Mouse (Mus musculus): ENCODE data around the gene Cntnap5a.
"Not testable (repeated sequence)": the region's sequence is repeated elsewhere in the genome, so short reads cannot be mapped to it uniquely, and the experiment has no call there.

Gene Cntnap5a

DNA sequence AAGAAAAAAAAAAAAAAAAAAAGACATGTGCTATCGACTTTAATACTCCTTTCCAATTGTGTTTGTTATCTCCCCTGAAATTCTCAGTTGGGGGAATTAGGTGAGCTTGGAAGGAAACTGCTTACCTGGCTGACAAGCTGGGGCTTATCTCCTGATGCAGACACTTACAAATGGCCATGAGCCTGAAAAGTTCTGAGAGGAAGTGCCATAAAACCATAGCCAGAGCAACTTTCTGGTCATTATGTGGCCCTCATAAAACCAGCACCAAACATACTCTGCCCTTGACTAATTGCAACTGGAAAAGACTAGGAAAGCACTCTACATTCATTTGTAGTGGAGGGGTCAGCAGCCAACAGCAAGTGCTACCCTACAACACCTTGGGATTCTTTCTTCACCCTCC is 359.5 kb downstream of the Cntnap5a start:
- no peak for DNase-seq (ENCODE audit: low read depth, low spot score)

DNA sequence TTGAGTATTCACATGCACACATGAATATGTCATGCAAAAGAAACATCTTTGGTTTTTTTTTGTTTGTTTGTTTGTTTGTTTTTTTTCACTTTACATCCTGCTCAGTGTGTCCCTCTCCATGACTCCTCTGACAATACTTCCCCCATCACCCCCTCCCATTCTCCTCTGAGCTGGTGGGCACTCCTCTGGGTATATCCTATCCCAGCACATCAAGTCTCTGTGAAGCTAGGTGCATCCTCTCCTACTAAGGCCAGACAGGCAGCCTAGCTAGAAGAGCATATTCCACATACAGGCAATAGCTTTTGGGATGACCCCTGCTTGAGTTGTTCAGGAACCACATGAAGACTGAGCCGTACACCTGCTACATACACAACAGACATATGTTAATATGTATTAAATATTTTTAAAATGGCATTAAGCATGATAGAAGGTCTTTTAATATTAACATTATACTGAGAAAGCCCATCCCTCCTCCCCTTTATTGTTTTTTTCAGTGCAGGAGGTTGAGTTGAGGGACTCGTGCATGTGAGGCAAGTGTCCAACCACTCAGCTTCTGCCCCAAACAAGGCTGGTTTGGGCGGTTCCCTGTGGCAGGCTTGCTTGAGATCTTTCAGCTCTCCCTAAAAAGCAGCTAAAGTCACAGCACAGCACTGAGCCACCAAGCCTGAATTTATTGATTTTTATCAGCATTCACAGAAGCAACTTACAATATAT is 422.6 kb downstream of the Cntnap5a start:
- no peak for DNase-seq (ENCODE audit: low read depth, low spot score)

DNA sequence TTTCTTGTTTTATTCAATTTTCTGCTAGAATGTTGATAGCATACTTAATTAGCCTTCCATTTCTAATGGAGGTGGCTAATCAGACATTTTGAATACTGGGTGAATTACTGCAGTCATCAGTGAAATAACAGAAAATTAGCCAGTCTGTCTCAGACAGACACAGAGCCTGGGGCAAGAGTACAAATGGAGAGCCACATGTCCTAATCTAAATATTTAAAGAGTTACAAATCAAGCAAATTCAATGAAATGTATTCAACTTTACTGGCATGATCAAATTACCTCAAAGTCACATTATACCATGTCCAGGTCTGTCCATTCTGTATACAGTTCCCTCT is 423.1 kb downstream of the Cntnap5a start:
- no peak for DNase-seq (ENCODE audit: low read depth, low spot score)

DNA sequence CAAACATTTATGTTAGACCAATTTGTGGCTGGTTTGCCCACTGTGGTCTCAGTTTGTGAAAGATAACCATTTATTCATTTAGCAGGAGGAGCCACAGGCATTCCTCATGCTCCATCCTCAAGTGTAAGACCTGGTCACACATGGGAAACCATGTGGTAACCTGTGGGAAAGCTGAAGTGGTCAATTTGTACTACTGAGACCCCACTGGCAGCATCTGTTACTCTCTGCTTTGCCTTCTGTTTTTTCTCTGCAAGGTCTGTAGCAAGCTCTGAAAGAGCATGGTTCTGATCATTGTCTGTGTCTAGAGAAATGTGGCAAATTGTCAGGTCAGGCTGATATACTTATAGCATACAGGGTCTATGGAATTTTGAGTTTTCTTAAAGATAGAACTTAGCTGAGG is 423.8 kb downstream of the Cntnap5a start:
- no peak for DNase-seq (ENCODE audit: low read depth, low spot score)

DNA sequence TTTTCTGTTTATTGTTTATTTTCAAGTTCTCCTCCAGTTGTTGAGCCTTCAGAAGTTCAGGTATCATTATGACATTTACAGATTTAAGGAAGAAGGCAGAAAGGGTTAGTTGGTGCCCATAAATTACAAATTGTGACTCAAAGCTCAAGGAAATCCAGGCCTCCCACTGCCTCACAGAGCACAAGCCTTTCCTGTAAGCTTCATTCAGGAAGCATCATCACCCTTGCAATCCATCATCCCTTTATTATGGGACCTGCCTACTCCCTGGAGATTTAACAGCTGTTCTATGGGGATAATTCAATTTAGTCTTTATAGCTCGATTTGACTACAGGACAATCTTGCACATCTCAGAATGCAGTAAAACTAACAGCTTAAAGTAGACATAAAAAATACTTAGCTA is 441.2 kb downstream of the Cntnap5a start:
- no peak for DNase-seq (ENCODE audit: low read depth, low spot score)

DNA sequence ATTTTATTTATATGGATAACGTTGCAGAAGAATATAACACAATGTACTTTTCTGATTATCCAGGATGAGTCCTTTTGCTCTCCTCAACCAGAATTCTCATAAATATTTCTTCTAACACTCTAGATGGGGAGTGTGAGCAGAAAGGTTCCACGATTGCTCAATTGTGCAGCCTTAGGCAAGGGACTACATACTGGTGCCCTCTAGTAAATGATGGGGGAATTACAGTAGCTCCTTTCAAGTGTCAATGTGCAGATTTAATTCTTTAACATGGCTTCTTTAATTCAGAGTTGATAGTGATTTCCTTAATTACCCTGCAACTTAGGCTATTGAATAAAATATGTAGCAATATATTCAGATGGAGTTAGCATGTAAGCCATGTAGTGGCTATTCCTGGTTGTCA is 442.5 kb downstream of the Cntnap5a start:
- DNase-seq (ENCODE audit: low read depth, low spot score): no peak

DNA sequence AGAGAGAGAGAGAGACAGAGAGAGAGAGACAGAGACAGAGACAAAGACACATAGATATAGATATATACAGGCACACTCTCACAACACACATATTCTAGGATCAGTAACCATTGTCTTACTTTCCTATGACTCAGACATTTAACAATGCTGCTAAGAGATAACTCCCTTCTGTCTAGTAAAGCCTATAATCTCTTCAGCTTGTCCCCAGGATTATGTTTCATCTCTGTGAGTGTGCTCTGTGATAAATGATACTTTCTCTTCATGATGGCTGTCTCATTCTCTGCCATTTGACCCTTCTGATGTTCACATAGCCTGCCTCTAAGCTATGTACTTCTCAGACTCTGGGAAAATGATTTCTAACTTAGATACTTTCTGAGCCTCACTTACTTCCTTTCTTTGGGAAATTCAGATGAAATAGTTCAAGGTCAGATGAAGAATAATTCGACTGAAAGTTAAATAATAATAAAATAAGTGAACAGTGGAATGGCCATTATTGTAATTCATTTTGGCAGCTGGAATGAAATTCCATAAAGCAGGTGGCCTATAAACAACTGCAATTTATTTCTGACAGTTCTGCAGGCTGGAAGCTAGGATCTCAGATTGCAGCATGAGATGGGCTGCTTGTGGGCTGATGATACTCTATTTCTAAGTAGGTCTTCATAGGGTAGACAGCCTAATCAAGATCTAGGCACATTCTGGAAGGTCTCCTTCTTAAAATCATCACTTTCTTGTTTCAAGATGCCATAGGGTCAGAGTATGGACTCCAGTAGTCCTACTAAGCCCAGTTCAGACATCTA is 444.1 kb downstream of the Cntnap5a start:
- DNase-seq (ENCODE audit: low read depth, low spot score): no peak

DNA sequence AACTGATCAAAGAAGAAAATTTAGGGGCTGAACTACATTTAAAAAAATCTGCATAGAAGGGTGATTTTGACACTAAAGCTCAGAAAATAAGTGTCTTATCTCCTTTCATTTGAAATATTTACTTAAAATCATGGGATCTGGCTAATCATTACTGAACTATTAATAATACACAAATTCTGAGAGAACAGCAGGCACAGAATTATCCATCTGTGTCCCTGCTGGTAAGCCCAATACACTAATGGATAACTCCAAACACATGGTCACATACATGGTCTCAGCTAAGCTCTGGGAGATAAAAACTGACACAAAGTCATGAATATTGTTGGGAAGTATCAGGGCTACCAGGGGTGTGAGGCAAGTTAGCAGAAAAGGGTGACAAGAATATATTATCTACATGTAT is 447.9 kb downstream of the Cntnap5a start:
- DNase-seq (ENCODE audit: low read depth, low spot score): no peak

DNA sequence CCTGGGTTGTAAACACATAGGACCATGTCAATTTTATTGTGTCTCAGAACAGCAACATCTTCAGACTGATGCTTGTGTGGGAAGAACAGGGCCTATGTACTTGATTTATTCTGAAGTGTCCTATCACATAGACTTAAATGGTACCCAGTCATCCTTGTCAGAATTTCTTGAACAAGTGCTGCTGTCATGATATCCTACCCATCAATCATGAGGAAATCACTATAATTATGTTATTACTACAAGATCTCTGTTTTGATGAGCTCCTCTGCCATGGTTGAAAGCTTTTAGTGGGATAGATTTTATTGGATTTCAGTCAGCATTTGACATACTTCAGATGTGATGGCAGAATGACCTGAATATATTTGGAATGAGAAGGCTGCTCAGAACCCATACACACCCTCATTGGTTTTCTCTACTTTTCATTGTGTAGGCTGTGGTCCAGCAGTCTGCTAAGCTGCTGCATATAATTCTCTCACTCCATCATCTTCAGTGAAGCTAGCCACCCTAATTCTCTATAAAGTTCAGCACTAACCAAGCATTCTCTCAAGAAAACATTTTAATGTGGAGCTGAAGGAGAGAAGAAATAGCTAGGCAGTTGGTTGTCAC is 465.3 kb downstream of the Cntnap5a start:
- no peak for DNase-seq (ENCODE audit: low read depth, low spot score)

DNA sequence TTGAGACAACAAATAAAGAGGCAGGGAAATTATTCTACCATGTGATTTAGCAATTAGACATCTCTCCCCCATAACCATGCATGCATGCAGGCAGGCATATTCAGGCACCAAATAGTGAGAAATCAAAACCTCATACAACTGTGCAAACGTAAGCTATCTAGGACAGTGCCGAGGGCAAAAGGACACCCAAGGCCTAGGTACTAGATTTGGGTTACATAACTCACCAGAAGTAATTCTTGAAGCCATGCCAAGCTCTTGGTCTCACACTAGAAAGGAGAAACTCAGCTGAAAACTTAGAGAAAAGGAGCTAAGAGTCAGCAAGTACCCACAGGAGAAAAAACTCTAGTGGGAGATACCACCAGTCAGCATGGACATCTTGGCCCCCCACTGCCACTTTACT is 499.9 kb downstream of the Cntnap5a start:
- DNase-seq (ENCODE audit: low read depth, low spot score): no peak

DNA sequence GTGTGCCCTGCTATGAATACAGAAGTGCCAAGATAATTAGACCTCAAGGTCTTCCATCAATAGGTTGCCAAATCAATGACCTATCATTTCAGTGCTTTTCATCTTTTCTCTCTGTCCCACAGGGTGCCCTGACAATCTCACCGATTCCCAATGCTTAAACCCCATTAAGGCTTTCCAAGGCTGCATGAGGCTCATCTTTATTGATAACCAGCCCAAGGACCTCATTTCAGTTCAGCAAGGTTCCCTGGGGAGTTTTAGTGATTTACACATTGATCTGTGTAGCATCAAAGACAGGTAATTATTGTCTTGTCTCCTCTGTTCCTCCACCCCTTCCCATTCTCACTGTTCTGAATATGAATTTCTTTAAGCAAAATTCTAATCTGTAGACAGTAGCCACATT is 503.6 kb downstream of the Cntnap5a start:
- DNase-seq (ENCODE audit: low read depth, low spot score): not testable (repeated sequence)

DNA sequence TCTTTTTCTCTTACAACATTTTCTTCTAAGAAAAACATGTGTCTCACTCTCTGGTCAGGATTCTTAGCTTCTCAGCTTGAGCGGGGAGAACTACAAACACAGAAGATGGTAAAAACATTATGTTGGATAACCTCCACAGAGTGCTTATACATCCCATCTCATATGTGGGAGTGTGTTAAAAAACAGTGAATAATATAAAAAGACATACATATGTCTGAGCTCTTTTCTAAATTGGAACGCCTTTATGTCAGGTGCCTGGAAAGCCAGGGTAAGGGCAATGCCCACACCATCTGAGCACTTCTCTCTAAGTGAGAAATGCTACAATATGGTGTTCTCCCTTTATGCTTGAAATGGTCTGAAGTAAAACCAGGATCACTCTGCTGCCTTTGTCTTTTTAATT is 507.7 kb downstream of the Cntnap5a start:
- no peak for DNase-seq (ENCODE audit: low read depth, low spot score)

DNA sequence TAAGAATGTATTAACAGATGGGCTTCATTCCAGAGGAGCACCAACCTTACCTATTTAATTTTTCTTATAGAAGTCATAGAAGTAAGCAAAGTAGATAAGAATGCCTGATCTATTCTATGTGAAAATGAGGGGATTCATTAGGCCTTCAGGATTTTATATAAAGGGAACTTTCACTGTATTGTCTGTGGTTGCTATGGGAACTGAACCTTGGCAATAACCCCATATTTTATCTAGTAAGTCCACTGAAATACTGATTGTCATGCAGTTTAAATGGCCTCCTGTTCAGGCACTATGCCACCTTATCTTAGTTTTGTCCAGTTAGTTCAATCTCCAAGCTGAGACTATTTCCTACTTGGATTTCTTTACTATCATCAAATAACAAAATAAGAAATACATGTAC is 532.3 kb downstream of the Cntnap5a start:
- DNase-seq (ENCODE audit: low read depth, low spot score): no peak

DNA sequence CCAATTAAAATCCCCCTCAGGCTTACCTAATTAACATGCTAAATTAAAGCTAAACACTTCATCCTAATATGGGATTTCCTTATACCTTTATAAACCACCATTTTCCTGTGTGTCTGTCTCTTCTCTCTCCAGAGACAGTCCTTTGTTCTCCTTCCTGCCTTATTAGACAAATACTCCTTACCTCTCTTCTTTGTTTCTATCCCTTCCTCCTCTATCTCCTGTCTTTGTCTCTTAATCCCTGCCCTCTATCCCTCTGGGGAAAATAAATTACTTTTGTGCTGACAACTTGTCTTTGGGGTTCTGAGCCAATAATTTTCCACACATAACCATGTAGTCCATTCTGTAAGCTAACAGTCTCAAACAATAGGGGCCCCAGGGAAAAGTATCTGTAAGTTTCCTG is 556.0 kb downstream of the Cntnap5a start:
- no peak for DNase-seq (ENCODE audit: low read depth, low spot score)

DNA sequence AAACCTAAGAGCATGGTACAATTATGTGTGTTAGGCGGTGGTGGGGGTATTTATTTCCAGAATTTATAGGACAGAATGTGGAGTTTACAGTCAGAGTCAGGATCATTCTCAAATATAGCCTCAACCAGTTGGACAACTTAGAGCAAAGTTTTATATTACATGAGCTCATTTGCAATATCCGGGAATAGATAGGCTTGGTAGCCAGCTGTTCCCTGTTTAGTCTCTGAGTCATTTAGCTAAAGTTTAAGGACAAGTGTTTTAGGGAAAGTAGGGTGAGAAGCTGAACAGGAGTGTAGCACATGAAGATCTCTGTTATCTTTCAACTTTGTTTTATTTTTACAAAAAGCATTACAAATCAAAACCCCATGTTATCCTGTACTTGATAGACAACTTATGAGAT is 559.3 kb downstream of the Cntnap5a start:
- DNase-seq (ENCODE audit: low read depth, low spot score): peak; percentile 54

DNA sequence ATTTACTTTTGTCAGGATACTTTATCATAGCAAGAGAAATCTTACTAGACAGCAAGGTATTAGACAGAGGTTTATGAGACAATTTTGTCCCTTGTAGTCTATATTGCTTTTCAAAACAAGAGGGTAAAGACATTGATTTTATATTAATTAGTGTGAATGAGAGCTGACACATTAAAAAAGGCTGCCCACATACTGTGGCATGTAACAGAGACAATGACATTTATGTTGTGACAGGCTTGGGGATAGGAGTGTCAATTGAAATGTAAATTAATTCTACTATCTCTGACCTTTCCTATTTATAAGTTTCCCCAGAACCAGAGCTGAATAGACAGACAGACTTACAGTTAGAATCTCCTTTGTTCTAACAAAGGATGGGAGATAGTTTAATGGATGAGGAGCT is 596.6 kb downstream of the Cntnap5a start:
- DNase-seq (ENCODE audit: low read depth, low spot score): no peak

DNA sequence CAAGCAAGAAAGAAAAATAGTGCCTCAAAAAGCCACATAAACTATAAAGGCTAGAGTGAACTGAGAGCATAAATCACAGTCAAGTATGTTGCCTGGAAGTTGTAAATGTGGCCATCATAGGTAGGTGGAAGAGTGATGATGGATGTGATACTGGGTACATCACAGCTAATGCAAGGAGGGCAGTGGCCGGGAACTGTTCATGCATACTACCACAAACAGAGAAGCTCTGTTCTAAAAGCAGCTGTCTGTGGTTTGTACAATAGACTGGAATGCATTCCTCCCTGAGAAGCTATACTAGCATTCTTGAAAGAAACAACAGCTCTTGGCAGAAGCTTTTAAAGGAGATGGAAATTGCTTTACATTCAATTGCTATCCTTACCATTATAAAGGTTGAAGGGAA is 599.4 kb downstream of the Cntnap5a start:
- no peak for DNase-seq (ENCODE audit: low read depth, low spot score)

DNA sequence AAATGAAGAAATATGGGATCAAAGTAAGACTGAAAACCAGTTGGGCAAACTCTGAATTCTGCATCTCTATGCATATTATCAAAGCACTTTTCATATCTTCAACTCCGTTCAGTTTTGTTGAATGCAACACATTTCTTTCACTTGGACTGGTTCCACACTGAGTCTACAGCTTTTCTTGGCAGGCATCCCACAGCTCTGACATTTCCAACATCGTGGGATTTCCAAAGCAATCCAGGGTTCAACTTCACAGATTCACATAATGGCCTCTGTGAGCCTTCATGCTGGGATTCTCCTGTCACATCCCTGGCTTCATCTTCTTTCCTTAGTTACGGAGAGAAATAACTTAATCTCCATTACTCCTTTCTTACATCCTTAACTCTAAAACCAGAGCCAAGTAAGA is 622.0 kb downstream of the Cntnap5a start:
- DNase-seq (ENCODE audit: low read depth, low spot score): no peak

DNA sequence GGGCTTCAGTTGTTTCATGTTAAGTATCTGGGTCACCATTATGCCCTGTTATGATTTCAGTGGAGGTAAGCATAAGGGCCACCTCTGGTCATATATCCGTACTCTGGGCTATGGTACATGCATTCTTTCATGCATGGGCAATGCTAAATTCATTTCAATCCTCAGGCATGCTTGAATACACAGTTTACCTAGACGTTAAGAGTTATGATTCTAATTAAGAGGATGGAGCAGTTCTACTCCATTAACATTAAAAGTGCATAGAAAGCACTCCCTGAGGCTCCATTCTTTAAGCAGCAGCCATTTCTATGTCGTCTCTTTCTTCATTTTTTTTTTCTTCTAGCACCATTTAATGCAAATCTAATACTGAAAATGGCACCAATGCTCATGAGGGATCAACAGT is 627.0 kb downstream of the Cntnap5a start:
- no peak for DNase-seq (ENCODE audit: low read depth, low spot score)

DNA sequence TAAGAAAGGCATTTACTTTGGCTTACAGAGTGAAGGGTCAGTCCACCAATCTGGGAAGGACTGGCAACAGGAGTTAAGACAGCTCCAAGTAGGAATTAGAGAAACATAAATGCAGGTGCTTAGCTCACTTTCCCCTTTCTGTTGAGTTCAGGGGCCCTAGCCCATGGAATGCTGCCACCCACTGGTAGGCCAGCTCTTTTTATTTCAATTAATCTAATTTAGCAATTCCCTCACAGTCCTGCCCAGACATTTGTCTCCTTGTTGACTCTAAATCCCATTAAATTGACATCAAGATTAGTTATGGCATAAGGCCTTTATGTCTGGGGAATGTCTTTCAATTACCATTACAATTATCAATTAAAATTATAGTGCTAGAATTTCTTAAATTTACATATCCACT is 628.7 kb downstream of the Cntnap5a start:
- DNase-seq (ENCODE audit: low read depth, low spot score): no peak

DNA sequence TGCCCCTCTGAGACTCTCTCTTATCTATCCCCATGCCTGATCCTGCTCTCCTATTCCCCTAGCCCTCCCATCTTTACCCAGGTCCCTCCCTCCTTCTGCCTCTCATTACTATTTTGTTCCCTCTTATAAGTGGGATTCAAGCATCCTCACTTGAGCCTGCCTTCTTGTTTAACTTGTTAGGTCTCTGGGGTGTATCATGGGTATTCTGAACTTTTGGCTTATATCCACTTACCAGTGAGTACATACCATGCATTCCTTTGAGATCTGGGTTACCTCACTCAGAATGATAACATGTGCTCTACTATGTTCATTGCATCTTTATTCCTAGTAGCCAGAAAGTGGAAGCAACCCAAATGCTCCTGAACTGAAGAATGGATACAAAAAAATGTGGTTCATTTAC is 639.9 kb downstream of the Cntnap5a start:
- DNase-seq (ENCODE audit: low read depth, low spot score): no peak

DNA sequence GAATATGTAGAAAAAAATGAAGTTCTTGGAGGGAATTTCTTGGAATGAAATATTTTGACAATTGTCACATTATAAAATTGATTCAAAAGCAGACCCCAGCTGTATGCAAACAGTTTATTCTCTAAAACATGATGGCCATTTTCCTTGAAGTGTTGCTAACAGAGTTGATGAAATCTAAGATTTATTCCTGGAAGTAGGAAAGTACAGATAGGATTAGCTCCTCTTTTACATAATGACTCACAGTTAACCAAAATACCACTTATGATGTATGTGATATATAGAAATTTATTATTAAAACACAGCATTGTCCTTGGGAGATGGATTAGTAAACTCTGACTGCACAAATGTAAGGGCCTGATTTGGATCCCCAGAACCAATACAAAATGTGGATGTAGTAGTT is 669.1 kb downstream of the Cntnap5a start:
- no peak for DNase-seq (ENCODE audit: low read depth, low spot score)

DNA sequence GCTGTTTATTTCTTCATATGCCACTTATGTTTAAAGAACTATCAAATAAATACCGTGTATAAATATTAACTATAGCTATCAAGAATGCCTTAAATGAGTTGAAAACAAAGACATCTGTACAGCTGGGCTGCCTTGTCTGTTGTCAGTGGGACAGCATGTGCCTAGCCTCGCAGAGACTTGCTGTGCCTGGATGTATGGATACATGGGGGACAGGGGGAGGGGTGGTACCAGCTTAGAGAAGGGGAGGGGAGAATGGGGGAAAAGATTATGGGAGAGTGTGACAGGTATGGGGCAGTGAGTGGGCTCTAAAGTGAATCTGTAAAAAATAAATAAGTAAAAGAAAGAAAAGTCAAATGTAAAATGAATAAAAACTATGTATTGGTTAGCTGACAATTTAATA is 681.0 kb downstream of the Cntnap5a start:
- DNase-seq (ENCODE audit: low read depth, low spot score): no peak
